Mouse (Mus musculus): ENCODE measurements around the gene Rin3. TPM values are rescaled to one million over a fixed set of nuclear protein-coding genes. Genes with fewer than 3 reads are reported as not detected.

Rin3 gene
- polyA plus RNA-seq, 1 experiment from 2014 or later = 7.1 TPM

DNA sequence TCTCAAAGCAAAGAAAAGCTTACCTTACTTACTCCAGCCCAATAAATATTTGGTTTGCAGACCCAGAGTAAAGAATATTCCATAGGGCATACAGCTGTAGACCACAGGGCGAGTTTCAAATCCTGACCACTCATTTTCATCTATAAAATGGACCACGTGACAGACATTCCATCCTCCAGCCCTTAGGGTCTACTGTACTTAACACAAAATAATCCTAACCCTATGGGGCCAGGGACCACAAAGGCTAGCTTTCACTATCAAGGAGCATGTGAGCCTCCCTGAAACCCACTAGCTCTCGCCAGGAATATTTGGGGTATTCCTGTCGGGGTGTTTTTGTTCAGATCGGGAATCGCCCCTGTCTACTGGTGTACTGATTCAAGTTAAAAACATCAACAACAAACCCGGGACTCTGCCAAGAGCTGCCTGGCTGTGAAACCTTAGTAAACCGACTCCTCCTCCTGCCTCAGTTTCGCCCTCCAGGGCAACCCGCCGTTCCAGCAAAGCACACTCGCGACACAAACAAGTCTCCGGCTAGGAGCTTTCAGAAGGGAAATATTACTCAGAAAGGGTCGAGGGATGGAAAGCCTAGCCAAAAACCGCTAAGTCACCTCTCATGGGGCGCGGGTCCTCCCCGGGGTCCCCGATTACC, 156.3 kb downstream of the Rin3 start:
- Histone ChIP-seq H3K4me1 (peaks cover 16% of the 10 kb centered on the region), H3K4me3 (peak overlapping the region; percentile 68), H3K27me3 (no peaks in the 10 kb centered on the region), H3K4me2 (replicated peaks) (peak overlapping the region; percentile 71), H3K27ac (peak overlapping the region; percentile 52; the same call in 1 of the 2 replicates), H3K9me3 (no peaks in the 10 kb centered on the region), H3K36me3 (no peaks in the 10 kb centered on the region), H3K9ac (peak overlapping the region; percentile 68)
- ATAC-seq (ENCODE audit: low FRiP score, low read depth) = peak; percentile 48
- WGBS = under 1% methylated on average over 20 of the region's 20 CpGs

DNA sequence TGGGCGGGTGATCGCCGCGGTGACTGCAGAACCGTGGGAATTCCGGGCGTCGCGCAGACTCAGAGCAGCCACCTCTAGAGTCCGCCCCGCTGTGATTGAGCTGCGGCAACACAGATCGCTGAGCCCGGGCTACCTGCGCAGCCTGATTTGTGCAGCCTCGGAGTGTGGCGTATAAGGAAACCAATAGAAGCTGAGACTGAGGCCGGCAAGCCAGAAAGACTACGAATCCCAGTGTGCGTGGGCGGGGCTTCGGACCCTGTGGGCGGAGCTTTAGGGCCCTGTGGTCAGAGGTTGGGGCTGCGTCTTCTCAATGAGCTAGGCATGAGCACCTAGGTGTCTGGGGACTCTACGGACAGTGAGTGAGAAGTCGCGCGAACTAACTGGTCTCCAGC, 156.8 kb downstream of the Rin3 start, which contains the start of gene Lgmn:
TSS of gene Lgmn (minus strand) at position 182 of the 392 bp plus-strand sequence.
- H3K36me3 ChIP-seq = no peaks in the 10 kb centered on the region
- under 1% methylated on average over 28 of the region's 28 CpGs for WGBS
- peak within 1 kb of the TSS; percentile 68 for H3K9ac ChIP-seq
- peaks cover 16% of the 10 kb centered on the region for H3K4me1 ChIP-seq
- peak within 1 kb of the TSS; percentile 68 for H3K4me3 ChIP-seq
- peak within 1 kb of the TSS; percentile 52; the same call in 1 of the 2 replicates for H3K27ac ChIP-seq
- no peaks in the 10 kb centered on the region for H3K27me3 ChIP-seq
- ATAC-seq (ENCODE audit: low FRiP score, low read depth) = peak; percentile 100
- H3K9me3 ChIP-seq = no peaks in the 10 kb centered on the region
- H3K4me2 ChIP-seq (replicated peaks) = peak within 1 kb of the TSS; percentile 71

Other genes with a start within 250 kb of the Rin3 start
- 0.82 and 0.85 TPM in 2 replicates for gene Slc24a4, start 154.3 kb upstream of the Rin3 start, polyA plus RNA-seq (2015; fragmentation: Nextera tagmentation; extraction: Ambion mirVana)
- gene Lgmn, start 156.8 kb downstream of the Rin3 start, polyA plus RNA-seq (2015; fragmentation: Nextera tagmentation; extraction: Ambion mirVana) = 81.3 and 84.8 TPM in 2 replicates
- 39.5 and 42.0 TPM in 2 replicates for gene Golga5, start 186.1 kb downstream of the Rin3 start, polyA plus RNA-seq (2015; fragmentation: Nextera tagmentation; extraction: Ambion mirVana)

All from limb, embryonic 13.5 days (tissue).